Mouse (Mus musculus) cerebellum, postnatal 36 days (tissue): ENCODE measurements around the gene Sept5.

Experiments used
- DNase-seq, 2 experiments: peaks; one replicate each; pipeline ENCODE4 v3.0.0; 2021 to 2022; ENCODE audit warnings: mixed read lengths in 2 of 2

The Sept5 gene

GRCm38 (mm10) chr16:18632059-18632458 lies 2.3 kb upstream of the Sept5 start:
- DNase-seq = no peak

GRCm38 (mm10) chr16:18631141-18631540 lies 1.4 kb upstream of the Sept5 start:
- no peak for DNase-seq

- no peak for DNase-seq
These were observed 537 bp upstream of the Sept5 start for GRCm38 (mm10) chr16:18630291-18630690.

GRCm38 (mm10) chr16:18628948-18629340 lies 810 bp downstream of the Sept5 start:
- DNase-seq = peak in 1 of 2 experiments; percentile 21

- DNase-seq = peak in 1 of 2 experiments; percentile 9
These were observed 1.4 kb downstream of the Sept5 start for GRCm38 (mm10) chr16:18628206-18628947.

GRCm38 (mm10) chr16:18627163-18627562 lies 2.6 kb downstream of the Sept5 start:
- peak in 1 of 2 experiments; percentile 14 for DNase-seq

GRCm38 (mm10) chr16:18626376-18626878 lies 3.3 kb downstream of the Sept5 start, which contains the start of gene Gm49601:
TSS of gene Gm49601 (minus strand) at chr16:18626427.
- DNase-seq = peak; percentile 90

- DNase-seq = peak; percentile 39 to 45
These were observed 3.9 kb downstream of the Sept5 start for GRCm38 (mm10) chr16:18625791-18626311.

GRCm38 (mm10) chr16:18625097-18625496 lies 4.7 kb downstream of the Sept5 start:
- peak in 1 of 2 experiments; percentile 12 for DNase-seq

- no peak for DNase-seq
These were observed 5.1 kb downstream of the Sept5 start for GRCm38 (mm10) chr16:18624641-18625040.

GRCm38 (mm10) chr16:18623751-18624540 lies 5.8 kb downstream of the Sept5 start:
- peak; percentile 51 to 56 for DNase-seq

- peak in 1 of 2 experiments; percentile 34 for DNase-seq
These were observed 6.6 kb downstream of the Sept5 start for GRCm38 (mm10) chr16:18622916-18623750.

- no peak for DNase-seq
These were observed 7.7 kb downstream of the Sept5 start, which contains the start of gene Gp1bb for GRCm38 (mm10) chr16:18622019-18622418. TSS of gene Gp1bb (minus strand) at chr16:18622403.

GRCm38 (mm10) chr16:18621362-18622001 lies 8.3 kb downstream of the Sept5 start:
- DNase-seq = peak; percentile 13 to 28

- DNase-seq = peak; percentile 54
These were observed 9.0 kb downstream of the Sept5 start for GRCm38 (mm10) chr16:18620601-18621361.

- no peak for DNase-seq
These were observed 9.6 kb downstream of the Sept5 start for GRCm38 (mm10) chr16:18620201-18620600.

- DNase-seq = no peak
These were observed 10.6 kb downstream of the Sept5 start for GRCm38 (mm10) chr16:18619110-18619509.

- DNase-seq = no peak
These were observed 11.5 kb downstream of the Sept5 start for GRCm38 (mm10) chr16:18618297-18618696.

- DNase-seq = peak; percentile 90 to 95
These were observed 12.2 kb downstream of the Sept5 start for GRCm38 (mm10) chr16:18617370-18618065.

- no peak for DNase-seq
These were observed 16.5 kb downstream of the Sept5 start for GRCm38 (mm10) chr16:18613301-18613700.
